Mouse (Mus musculus): ENCODE data around the gene Mymk. TPM values are rescaled to one million over a fixed set of nuclear protein-coding genes. Genes with fewer than 3 reads are reported as not detected.

Mymk gene
- polyA plus RNA-seq, 1 experiment from 2014 or later, result 12.1 TPM

DNA sequence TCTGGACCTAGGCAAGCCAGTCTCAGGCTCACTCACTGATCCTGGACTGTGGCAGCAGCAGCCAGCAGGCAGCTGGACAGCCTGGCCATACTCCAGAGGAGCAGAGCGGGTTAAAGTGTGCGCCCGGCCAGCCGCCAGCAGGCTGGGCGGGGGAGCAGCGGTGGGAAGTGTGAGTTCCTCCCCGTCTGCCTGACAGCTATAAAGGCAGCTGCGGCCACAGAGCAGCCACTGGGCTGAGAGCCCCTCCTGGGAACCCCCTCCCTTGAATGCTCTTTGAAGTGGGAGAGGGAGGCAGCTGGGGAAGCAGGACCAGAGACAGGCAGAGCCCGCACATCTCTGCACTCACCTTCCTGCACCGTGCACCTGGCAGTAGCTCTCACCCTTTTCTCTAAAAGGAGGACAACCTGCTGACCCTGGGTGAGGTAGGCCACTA, 7.2 kb upstream of the Mymk start, which contains the start of gene Adamtsl2:
TSS of gene Adamtsl2 (plus strand) at position 228 of the 433 bp plus-strand sequence.
- Histone ChIP-seq H3K36me3 (no peaks in the 10 kb centered on the region), H3K27ac (peak within 1 kb of the TSS; percentile 74), H3K4me2 (replicated peaks) (peak within 1 kb of the TSS; percentile 43), H3K27me3 (peaks cover 5% of the 10 kb centered on the region; the same call in 1 of the 2 replicates), H3K4me3 (0 out of 2 replicates have a peak within 1 kb of the TSS, but pooled peaks have one; percentile 12), H3K9ac (no peak within 1 kb of the TSS), H3K9me3 (no peaks in the 10 kb centered on the region), H3K4me1 (peaks cover 31% of the 10 kb centered on the region)
- 4% methylated on average over 10 of the region's 10 CpGs for WGBS
- peak; percentile 43 for ATAC-seq (ENCODE audit: insufficient number of reproducible peaks, insufficient read depth, low FRiP score, low TSS enrichment)

GRCm38 (mm10) chr2:27078312-27078711, 6.3 kb upstream of the Mymk start:
- Histone ChIP-seq H3K27ac (no peak overlapping the region), H3K27me3 (peaks cover 5% of the 10 kb centered on the region; the same call in 1 of the 2 replicates), H3K9me3 (no peaks in the 10 kb centered on the region), H3K4me1 (peaks cover 32% of the 10 kb centered on the region), H3K36me3 (no peaks in the 10 kb centered on the region), H3K9ac (no peak overlapping the region), H3K4me2 (replicated peaks) (no peak overlapping the region), H3K4me3 (no peak overlapping the region)
- ATAC-seq (ENCODE audit: insufficient number of reproducible peaks, insufficient read depth, low FRiP score, low TSS enrichment), result no peak
- 28% methylated on average over 2 of the region's 2 CpGs for WGBS

DNA sequence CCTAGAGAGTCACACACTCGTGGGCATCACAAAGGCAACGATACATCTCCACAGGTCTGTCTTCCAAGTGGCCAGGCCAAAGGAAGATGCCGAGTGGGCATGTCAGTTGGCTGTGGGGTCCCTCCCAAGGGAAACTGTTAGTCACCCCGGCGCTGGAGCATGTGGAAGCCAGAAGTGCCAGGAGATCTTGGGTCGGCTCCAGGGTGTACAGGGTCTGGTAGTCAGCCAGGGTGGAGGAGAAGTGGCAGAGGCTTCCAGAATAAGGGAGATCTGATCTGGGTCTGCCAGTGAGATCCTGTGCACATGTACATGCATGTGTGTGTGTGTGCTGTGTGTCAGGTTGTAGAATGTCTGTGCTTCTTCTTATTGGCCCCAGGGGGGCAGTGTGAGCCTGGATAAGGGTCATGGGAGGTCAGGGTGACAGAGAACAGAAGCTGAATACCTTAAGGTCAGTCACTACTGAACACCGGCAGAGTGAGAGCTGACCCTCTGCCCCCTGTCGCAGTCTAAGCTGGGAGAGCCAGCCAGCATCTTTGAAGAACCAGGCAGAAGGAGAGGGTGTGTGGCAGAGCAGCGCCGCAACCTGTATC, 5.8 kb upstream of the Mymk start:
- Histone ChIP-seq H3K9ac (no peak overlapping the region), H3K27me3 (peaks cover 5% of the 10 kb centered on the region; the same call in 1 of the 2 replicates), H3K4me3 (no peak overlapping the region), H3K27ac (no peak overlapping the region), H3K9me3 (no peaks in the 10 kb centered on the region), H3K36me3 (no peaks in the 10 kb centered on the region), H3K4me1 (peaks cover 34% of the 10 kb centered on the region), H3K4me2 (replicated peaks) (no peak overlapping the region)
- WGBS, result 62% methylated on average over 10 of the region's 10 CpGs
- ATAC-seq (ENCODE audit: insufficient number of reproducible peaks, insufficient read depth, low FRiP score, low TSS enrichment), result no peak

DNA sequence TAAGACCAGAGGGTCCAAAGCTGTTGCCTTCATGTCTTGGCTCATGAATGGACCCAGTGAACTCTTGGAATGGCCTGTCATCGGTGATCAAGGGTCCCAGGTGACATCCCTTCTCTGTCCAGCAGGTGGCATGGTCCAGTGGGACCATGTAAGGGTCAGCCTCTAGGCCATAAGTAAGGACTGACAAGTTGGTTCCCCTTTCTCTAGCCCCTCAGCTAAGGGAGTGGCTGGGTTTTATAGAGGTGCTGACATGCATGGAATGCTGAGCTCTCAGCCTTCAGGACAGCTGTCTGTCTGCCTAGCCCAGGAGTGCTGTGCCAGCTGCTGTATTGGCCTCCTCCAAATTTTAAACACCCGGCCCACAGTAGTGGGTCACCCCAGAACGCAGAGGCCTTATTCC, 3.5 kb upstream of the Mymk start:
- no peak for ATAC-seq (ENCODE audit: insufficient number of reproducible peaks, insufficient read depth, low FRiP score, low TSS enrichment)
- Histone ChIP-seq H3K4me3 (no peak overlapping the region), H3K9me3 (no peaks in the 10 kb centered on the region), H3K9ac (no peak overlapping the region), H3K4me2 (replicated peaks) (no peak overlapping the region), H3K36me3 (no peaks in the 10 kb centered on the region), H3K27me3 (peaks cover 5% of the 10 kb centered on the region; the same call in 1 of the 2 replicates), H3K27ac (no peak overlapping the region), H3K4me1 (peaks cover 38% of the 10 kb centered on the region)
- 69% methylated on average over 3 of the region's 3 CpGs for WGBS

- 81% methylated on average over 4 of the region's 4 CpGs for WGBS
Observed at GRCm38 (mm10) chr2:27074804-27075203, 2.8 kb upstream of the Mymk start.

GRCm38 (mm10) chr2:27073407-27073806, 1.4 kb upstream of the Mymk start:
- H3K4me3 ChIP-seq, result no peak overlapping the region
- no peaks in the 10 kb centered on the region for H3K36me3 ChIP-seq
- H3K9ac ChIP-seq, result no peak overlapping the region
- H3K4me1 ChIP-seq, result peaks cover 19% of the 10 kb centered on the region
- H3K9me3 ChIP-seq, result no peaks in the 10 kb centered on the region
- no peak overlapping the region for H3K4me2 ChIP-seq (replicated peaks)
- H3K27me3 ChIP-seq, result peaks cover 5% of the 10 kb centered on the region; the same call in 1 of the 2 replicates
- WGBS, result 68% methylated on average over 4 of the region's 4 CpGs
- H3K27ac ChIP-seq, result peak overlapping the region; percentile 17; the same call in 1 of the 2 replicates
- no peak for ATAC-seq (ENCODE audit: insufficient number of reproducible peaks, insufficient read depth, low FRiP score, low TSS enrichment)

More at GRCm38 (mm10) chr2:27074804-27075203, 2.8 kb upstream of the Mymk start:
- Histone ChIP-seq H3K4me1 (peaks cover 33% of the 10 kb centered on the region), H3K36me3 (no peaks in the 10 kb centered on the region), H3K4me2 (replicated peaks) (no peak overlapping the region), H3K4me3 (no peak overlapping the region), H3K9me3 (no peaks in the 10 kb centered on the region), H3K9ac (no peak overlapping the region), H3K27ac (no peak overlapping the region), H3K27me3 (peaks cover 5% of the 10 kb centered on the region; the same call in 1 of the 2 replicates)
- ATAC-seq (ENCODE audit: insufficient number of reproducible peaks, insufficient read depth, low FRiP score, low TSS enrichment), result no peak

DNA sequence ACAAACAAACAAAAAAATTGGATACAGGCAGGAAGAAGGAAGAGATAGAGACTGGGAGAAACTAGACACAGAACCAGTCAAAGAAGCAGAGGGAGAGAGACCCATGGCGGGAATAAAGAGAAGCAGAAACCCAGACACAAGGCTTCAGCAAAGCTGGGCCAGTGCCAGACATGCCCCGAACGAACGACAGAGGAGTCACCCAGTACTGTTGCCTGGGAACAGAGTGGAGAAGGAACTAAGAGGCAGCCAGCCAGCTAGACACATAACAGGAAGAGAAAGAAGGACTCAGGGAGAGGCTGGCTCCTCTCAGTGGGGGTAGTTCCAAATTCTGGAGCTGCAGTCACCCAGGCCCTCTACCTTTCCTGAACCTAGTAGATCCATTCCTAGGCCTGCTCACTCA, 842 bp downstream of the Mymk start:
- ATAC-seq (ENCODE audit: insufficient number of reproducible peaks, insufficient read depth, low FRiP score, low TSS enrichment), result no peak
- peaks cover 11% of the 10 kb centered on the region; the same call in 1 of the 2 replicates for H3K4me1 ChIP-seq
- no peak overlapping the region for H3K4me3 ChIP-seq
- H3K27me3 ChIP-seq, result no peaks in the 10 kb centered on the region
- 63% methylated on average over 4 of the region's 4 CpGs for WGBS
- no peaks in the 10 kb centered on the region for H3K9me3 ChIP-seq
- no peak overlapping the region for H3K27ac ChIP-seq
- no peak overlapping the region for H3K9ac ChIP-seq
- no peaks in the 10 kb centered on the region for H3K36me3 ChIP-seq
- H3K4me2 ChIP-seq (replicated peaks), result no peak overlapping the region

DNA sequence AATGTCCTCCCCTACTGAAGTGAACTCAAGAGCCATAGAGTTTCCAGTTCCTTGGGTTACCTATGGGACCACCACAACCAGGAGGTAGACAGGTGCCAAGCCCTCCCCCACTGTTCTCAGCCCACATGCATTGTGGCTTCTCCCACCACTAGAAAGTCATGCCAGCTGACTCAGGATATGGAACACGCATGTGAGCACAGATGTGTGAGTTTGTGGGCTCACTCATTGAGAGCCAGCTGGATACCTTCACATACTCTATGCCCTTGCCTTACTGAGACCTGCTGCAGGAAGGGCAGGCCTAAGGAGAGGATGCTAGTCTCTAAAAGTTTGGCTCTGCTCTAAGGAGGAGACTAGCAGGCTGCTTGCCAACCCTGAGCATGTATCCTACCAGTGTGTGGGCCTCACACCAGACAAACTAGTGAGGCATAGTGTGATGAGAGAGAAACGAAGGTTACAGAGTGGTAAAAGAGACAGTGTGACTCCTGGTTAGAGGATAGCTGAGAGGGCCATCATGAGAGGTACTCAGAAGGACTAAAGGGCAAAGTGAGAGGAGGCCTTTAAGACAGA, 1.6 kb downstream of the Mymk start:
- H3K4me3 ChIP-seq, result no peak overlapping the region
- H3K9ac ChIP-seq, result no peak overlapping the region
- no peak overlapping the region for H3K27ac ChIP-seq
- H3K9me3 ChIP-seq, result no peaks in the 10 kb centered on the region
- H3K27me3 ChIP-seq, result no peaks in the 10 kb centered on the region
- no peak overlapping the region for H3K4me2 ChIP-seq (replicated peaks)
- no peaks in the 10 kb centered on the region for H3K36me3 ChIP-seq
- peaks cover 11% of the 10 kb centered on the region; the same call in 1 of the 2 replicates for H3K4me1 ChIP-seq
- no peak for ATAC-seq (ENCODE audit: insufficient number of reproducible peaks, insufficient read depth, low FRiP score, low TSS enrichment)
- WGBS, result 85% methylated on average over 2 of the region's 2 CpGs

DNA sequence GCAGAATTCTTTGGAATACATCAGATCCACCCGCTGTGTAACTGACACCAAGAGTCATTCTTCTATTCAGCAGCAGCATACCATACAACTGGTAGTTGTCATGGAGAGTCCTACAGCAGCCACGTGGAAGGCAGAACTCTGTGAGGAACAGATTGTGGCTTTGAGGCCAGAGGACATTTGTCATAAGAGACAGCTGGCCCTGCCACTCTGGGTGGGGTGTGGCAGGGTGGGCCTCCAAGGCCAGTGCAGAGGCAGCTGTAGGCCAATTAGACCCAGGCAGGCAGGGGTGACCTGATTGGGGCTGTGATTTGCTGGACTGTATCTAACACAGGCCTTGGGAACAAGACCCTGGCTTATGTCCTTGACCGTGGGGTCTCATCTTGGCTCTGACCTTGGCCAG, 2.3 kb downstream of the Mymk start:
- Histone ChIP-seq H3K9ac (no peak overlapping the region), H3K4me2 (replicated peaks) (no peak overlapping the region), H3K4me3 (no peak overlapping the region), H3K9me3 (no peaks in the 10 kb centered on the region), H3K36me3 (no peaks in the 10 kb centered on the region), H3K4me1 (peaks cover 11% of the 10 kb centered on the region; the same call in 1 of the 2 replicates), H3K27ac (no peak overlapping the region), H3K27me3 (no peaks in the 10 kb centered on the region)
- WGBS, result 56% methylated on average over 3 of the region's 3 CpGs
- ATAC-seq (ENCODE audit: insufficient number of reproducible peaks, insufficient read depth, low FRiP score, low TSS enrichment), result no peak

DNA sequence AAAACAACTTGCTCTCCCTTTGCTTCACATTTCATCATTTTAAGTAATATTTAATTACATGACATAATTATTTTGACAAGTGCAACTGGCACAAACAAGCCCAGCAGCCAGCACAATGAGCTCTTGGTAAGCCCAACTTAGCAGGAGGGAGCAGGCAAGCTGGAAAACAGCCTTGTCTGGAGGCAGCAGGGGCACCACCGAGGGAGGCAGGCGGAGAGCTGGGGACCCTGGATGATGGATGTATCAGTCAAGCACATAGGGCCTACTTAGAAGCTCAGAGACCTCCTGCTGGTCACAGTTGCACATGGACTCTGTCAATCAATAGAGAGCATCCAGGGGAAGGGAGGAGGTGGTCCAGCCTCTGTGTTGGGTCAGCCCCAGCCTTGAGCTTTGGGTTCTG, 4.0 kb downstream of the Mymk start:
- Histone ChIP-seq H3K36me3 (no peaks in the 10 kb centered on the region), H3K27ac (no peak overlapping the region), H3K4me2 (replicated peaks) (no peak overlapping the region), H3K27me3 (no peaks in the 10 kb centered on the region), H3K4me3 (no peak overlapping the region), H3K9me3 (no peaks in the 10 kb centered on the region), H3K9ac (no peak overlapping the region), H3K4me1 (0 out of 2 replicates have a peak, but pooled peaks cover 5% of the 10 kb centered on the region)
- 45% methylated on average over 2 of the region's 2 CpGs for WGBS
- no peak for ATAC-seq (ENCODE audit: insufficient number of reproducible peaks, insufficient read depth, low FRiP score, low TSS enrichment)

DNA sequence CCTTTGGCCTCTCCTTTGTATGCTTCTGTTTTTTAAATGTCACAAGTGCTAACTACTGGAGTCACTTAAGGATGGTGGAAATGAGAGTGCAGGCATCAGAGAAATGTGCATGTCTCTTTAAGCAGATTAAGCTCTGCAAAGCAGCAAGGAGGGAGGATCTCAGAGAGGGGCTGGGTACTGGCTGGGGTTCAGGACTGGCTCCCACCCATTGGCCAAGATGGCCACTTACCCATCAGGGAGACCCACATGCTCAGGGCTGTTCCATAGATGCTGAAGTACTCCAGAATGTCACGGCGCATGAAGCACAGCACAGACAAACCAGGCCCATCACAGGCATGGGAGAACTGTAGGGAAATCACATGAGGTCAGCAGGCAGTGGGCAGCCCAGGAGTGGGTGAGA, 4.9 kb downstream of the Mymk start:
- no peaks in the 10 kb centered on the region for H3K27me3 ChIP-seq
- no peak overlapping the region for H3K27ac ChIP-seq
- no peak overlapping the region for H3K9ac ChIP-seq
- no peak for ATAC-seq (ENCODE audit: insufficient number of reproducible peaks, insufficient read depth, low FRiP score, low TSS enrichment)
- H3K4me3 ChIP-seq, result no peak overlapping the region
- H3K4me1 ChIP-seq, result no peaks in the 10 kb centered on the region
- WGBS, result 96% methylated on average over 2 of the region's 2 CpGs
- H3K4me2 ChIP-seq (replicated peaks), result no peak overlapping the region
- no peaks in the 10 kb centered on the region for H3K36me3 ChIP-seq
- H3K9me3 ChIP-seq, result no peaks in the 10 kb centered on the region

- Histone ChIP-seq H3K9me3 (no peaks in the 10 kb centered on the region), H3K4me1 (peaks cover 8% of the 10 kb centered on the region; the same call in 1 of the 2 replicates), H3K36me3 (no peaks in the 10 kb centered on the region), H3K9ac (no peak overlapping the region), H3K4me2 (replicated peaks) (no peak overlapping the region), H3K27ac (peak overlapping the region; percentile 78), H3K4me3 (no peak overlapping the region), H3K27me3 (no peaks in the 10 kb centered on the region)
- WGBS, result 81% methylated on average over 9 of the region's 9 CpGs
- ATAC-seq (ENCODE audit: insufficient number of reproducible peaks, insufficient read depth, low FRiP score, low TSS enrichment), result no peak
Observed at GRCm38 (mm10) chr2:27059187-27059586, 12.8 kb downstream of the Mymk start.
